Mouse (Mus musculus): ENCODE measurements at regions not wholly inside any gene's neighbourhood (a gene's known extent, or its start where the extent isn't known, plus 50 kb on each side); places are given as distances from the start of the nearest gene placed in this dataset.

DNA sequence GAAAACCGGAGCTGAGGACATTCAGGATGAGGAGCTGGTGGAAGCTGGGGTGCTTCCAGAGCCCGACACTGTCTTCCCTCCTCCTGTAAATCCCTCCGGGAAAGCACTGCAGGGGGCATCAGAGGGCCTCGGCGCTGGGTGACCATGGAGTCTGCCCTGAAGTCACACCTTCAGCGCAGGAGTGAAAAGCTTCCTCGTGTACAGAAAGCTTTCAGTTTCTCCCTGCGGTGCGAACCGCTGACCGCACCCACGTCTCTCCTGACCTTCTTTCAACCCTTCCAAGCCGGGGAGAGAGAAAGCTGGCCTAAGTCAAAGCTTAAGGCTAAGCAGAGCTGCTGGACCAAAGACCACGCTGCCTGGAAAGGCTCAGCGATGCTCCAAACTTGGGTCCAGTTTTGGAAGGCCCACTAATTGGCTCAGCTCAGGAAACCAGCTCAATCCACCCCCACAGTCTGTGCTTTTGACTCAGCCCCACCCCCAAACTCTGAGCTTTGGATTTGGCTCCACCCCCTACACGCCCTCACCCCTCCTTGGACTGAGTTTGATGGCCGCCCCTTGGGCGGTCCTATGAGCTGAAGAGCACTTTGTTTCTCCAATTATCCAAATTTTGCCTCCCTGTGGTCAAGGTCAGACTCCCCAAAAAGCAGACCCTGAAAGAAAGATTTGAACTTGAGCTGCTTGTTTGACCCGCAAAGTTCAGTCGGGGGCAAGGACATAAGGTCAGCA, 97.0 kb upstream of the Rpl38 start:
- Histone ChIP-seq H3K27me3 (0 out of 2 replicates have a peak, but pooled peaks cover 12% of the 10 kb centered on the region), H3K4me2 (replicated peaks) (no peak overlapping the region), H3K9ac (replicated peaks) (no peak overlapping the region), H3K27ac (no peak overlapping the region), H3K4me3 (replicated peaks) (no peak overlapping the region), H3K4me1 (replicated peaks) (peaks cover 22% of the 10 kb centered on the region), H3K36me3 (no peaks in the 10 kb centered on the region), H3K9me3 (peaks cover 23% of the 10 kb centered on the region)
- ATAC-seq = no peak
- 47% methylated on average over 20 of the region's 20 CpGs for WGBS

GRCm38 (mm10) chr11:114570076-114570475, 98.2 kb upstream of the Rpl38 start:
- H3K4me1 ChIP-seq (replicated peaks) = peaks cover 22% of the 10 kb centered on the region
- H3K9ac ChIP-seq (replicated peaks) = no peak overlapping the region
- peaks cover 11% of the 10 kb centered on the region; the same call in 1 of the 2 replicates for H3K9me3 ChIP-seq
- ATAC-seq = no peak
- H3K4me2 ChIP-seq (replicated peaks) = no peak overlapping the region
- WGBS = 86% methylated on average over 5 of the region's 5 CpGs
- 0 out of 2 replicates have a peak, but pooled peaks cover 12% of the 10 kb centered on the region for H3K27me3 ChIP-seq
- no peak overlapping the region for H3K4me3 ChIP-seq (replicated peaks)
- no peaks in the 10 kb centered on the region for H3K36me3 ChIP-seq
- no peak overlapping the region for H3K27ac ChIP-seq

GRCm38 (mm10) chr11:114567814-114568800, 100.2 kb upstream of the Rpl38 start:
- 6% methylated on average over 21 of the region's 21 CpGs for WGBS
- ATAC-seq = no peak
- Histone ChIP-seq H3K27ac (peak overlapping the region; percentile 56), H3K4me2 (replicated peaks) (peak overlapping the region; percentile 35), H3K4me1 (replicated peaks) (peaks cover 22% of the 10 kb centered on the region), H3K9me3 (no peaks in the 10 kb centered on the region), H3K36me3 (no peaks in the 10 kb centered on the region), H3K27me3 (0 out of 2 replicates have a peak, but pooled peaks cover 12% of the 10 kb centered on the region), H3K4me3 (replicated peaks) (no peak overlapping the region), H3K9ac (replicated peaks) (no peak overlapping the region)

DNA sequence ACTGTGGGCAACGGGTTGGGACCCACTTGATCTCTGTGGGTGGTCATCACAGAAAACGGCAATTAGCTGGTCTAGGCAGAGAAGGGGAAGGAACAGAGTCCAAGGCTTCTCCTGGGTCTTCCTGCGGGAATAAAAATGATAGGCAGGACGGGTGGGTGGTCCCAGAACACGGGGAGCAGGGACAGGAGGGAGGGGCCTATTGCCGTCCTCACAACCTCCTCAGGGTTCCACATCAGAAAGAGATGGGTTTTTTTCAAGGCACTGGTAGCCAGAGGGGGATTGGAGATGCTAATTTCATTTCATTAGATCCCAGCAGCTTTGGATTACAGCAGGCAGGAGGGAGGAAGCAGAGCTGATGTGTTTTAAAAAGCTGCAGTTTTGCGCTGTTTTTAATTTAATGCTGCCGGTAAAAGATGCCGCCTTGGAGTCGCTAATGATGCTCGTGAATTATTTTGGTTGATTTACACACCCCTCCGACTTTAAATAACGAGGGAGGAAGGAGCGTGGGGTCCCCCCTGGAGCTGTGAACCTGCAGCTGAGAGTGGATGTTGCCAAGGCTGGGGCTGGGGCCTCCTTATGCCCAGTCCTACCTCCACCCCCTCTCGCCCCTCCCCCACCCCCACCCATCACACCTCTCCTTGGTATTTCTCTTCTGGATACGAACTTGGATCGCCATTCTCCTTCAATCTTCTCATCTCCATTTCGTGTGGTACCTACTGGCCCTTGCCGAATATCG, 101.1 kb upstream of the Rpl38 start:
- H3K9me3 ChIP-seq = no peaks in the 10 kb centered on the region
- H3K4me1 ChIP-seq (replicated peaks) = peaks cover 22% of the 10 kb centered on the region
- peak; percentile 67; the same call in 1 of the 2 replicates for ATAC-seq
- no peak overlapping the region for H3K4me3 ChIP-seq (replicated peaks)
- H3K9ac ChIP-seq (replicated peaks) = no peak overlapping the region
- 0 out of 2 replicates have a peak, but pooled peaks cover 12% of the 10 kb centered on the region for H3K27me3 ChIP-seq
- H3K27ac ChIP-seq = peak overlapping the region; percentile 56; the same call in 1 of the 2 replicates
- 6% methylated on average over 20 of the region's 20 CpGs for WGBS
- H3K4me2 ChIP-seq (replicated peaks) = peak overlapping the region; percentile 35
- no peaks in the 10 kb centered on the region for H3K36me3 ChIP-seq

GRCm38 (mm10) chr11:114564949-114565348, 103.4 kb upstream of the Rpl38 start:
- peaks cover 11% of the 10 kb centered on the region; the same call in 1 of the 2 replicates for H3K27me3 ChIP-seq
- peaks cover 35% of the 10 kb centered on the region for H3K4me1 ChIP-seq (replicated peaks)
- H3K9me3 ChIP-seq = no peaks in the 10 kb centered on the region
- no peak for ATAC-seq
- H3K9ac ChIP-seq (replicated peaks) = no peak overlapping the region
- no peak overlapping the region for H3K27ac ChIP-seq
- H3K4me2 ChIP-seq (replicated peaks) = no peak overlapping the region
- H3K4me3 ChIP-seq (replicated peaks) = no peak overlapping the region
- H3K36me3 ChIP-seq = no peaks in the 10 kb centered on the region
- WGBS = 92% methylated on average over 2 of the region's 2 CpGs

GRCm38 (mm10) chr11:114563172-114563571, 105.2 kb upstream of the Rpl38 start:
- Histone ChIP-seq H3K9ac (replicated peaks) (no peak overlapping the region), H3K27me3 (peaks cover 13% of the 10 kb centered on the region; the same call in 1 of the 2 replicates), H3K4me2 (replicated peaks) (no peak overlapping the region), H3K36me3 (no peaks in the 10 kb centered on the region), H3K4me1 (replicated peaks) (peaks cover 36% of the 10 kb centered on the region), H3K9me3 (no peaks in the 10 kb centered on the region), H3K4me3 (replicated peaks) (no peak overlapping the region), H3K27ac (no peak overlapping the region)
- 76% methylated on average over 9 of the region's 9 CpGs for WGBS
- ATAC-seq = no peak

GRCm38 (mm10) chr11:114554576-114554975, 113.7 kb upstream of the Rpl38 start:
- no peak overlapping the region for H3K27ac ChIP-seq
- H3K4me2 ChIP-seq (replicated peaks) = no peak overlapping the region
- no peaks in the 10 kb centered on the region for H3K9me3 ChIP-seq
- no peak overlapping the region for H3K9ac ChIP-seq (replicated peaks)
- no peak overlapping the region for H3K4me3 ChIP-seq (replicated peaks)
- WGBS = 67% methylated on average over 5 of the region's 5 CpGs
- H3K4me1 ChIP-seq (replicated peaks) = peaks cover 4% of the 10 kb centered on the region; the same call in 1 of the 2 replicates
- H3K27me3 ChIP-seq = no peaks in the 10 kb centered on the region
- H3K36me3 ChIP-seq = no peaks in the 10 kb centered on the region
- no peak for ATAC-seq

DNA sequence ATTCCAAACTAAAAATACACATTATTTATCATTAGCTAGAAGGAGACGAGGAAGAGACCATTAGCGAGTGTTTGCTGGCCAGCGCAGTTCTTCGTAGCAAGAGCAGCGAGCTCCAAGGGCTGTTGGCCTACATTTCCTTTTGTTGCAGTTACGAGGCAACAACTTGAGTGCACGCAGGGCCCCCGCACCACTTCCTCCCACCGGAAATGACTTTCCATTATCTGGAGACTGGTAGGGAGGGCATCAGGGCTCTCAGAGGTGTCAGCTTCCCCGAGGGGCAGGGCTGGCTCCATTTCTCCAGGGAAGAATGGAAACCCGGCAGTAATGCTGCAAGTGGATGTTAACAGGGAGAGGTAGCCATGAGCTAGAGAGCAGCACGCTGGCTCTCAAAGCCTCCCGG, 114.3 kb upstream of the Rpl38 start:
- Histone ChIP-seq H3K27me3 (no peaks in the 10 kb centered on the region), H3K9ac (replicated peaks) (no peak overlapping the region), H3K4me3 (replicated peaks) (no peak overlapping the region), H3K36me3 (no peaks in the 10 kb centered on the region), H3K9me3 (no peaks in the 10 kb centered on the region), H3K4me2 (replicated peaks) (no peak overlapping the region), H3K4me1 (replicated peaks) (no peaks in the 10 kb centered on the region), H3K27ac (no peak overlapping the region)
- no peak for ATAC-seq
- 61% methylated on average over 13 of the region's 13 CpGs for WGBS

GRCm38 (mm10) chr11:114552176-114552575, 116.1 kb upstream of the Rpl38 start:
- ATAC-seq = no peak
- WGBS = 88% methylated on average over 7 of the region's 7 CpGs
- no peaks in the 10 kb centered on the region for H3K36me3 ChIP-seq

DNA sequence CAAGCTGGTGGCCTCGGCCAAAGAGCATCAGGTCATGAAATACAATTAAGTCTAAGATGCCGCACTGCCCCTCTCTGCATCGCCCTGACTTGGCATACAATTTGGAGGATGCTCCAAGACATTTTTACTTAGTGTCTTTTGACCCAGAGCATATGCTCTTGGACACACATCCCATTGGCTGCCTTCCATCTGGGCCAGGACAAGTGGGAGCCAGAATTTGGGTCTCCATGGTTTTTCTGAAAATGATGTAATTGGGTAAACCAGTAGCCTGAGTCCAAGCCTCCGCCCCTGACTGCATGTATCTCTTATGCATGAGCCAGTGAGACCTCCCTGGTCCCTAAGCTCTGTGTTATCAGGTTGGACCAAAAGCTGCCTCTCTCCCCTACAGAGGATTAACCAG, 117.1 kb upstream of the Rpl38 start:
- H3K4me3 ChIP-seq (replicated peaks) = no peak overlapping the region
- no peak for ATAC-seq
- H3K36me3 ChIP-seq = no peaks in the 10 kb centered on the region
- H3K27ac ChIP-seq = no peak overlapping the region
- 84% methylated on average over 4 of the region's 4 CpGs for WGBS
- H3K4me1 ChIP-seq (replicated peaks) = no peaks in the 10 kb centered on the region
- H3K4me2 ChIP-seq (replicated peaks) = no peak overlapping the region
- H3K9me3 ChIP-seq = no peaks in the 10 kb centered on the region
- H3K27me3 ChIP-seq = no peaks in the 10 kb centered on the region
- H3K9ac ChIP-seq (replicated peaks) = no peak overlapping the region

More at GRCm38 (mm10) chr11:114552176-114552575, 116.1 kb upstream of the Rpl38 start:
- no peak overlapping the region for H3K4me2 ChIP-seq (replicated peaks)
- no peaks in the 10 kb centered on the region for H3K27me3 ChIP-seq
- no peak overlapping the region for H3K27ac ChIP-seq
- no peaks in the 10 kb centered on the region for H3K9me3 ChIP-seq
- no peak overlapping the region for H3K9ac ChIP-seq (replicated peaks)
- H3K4me3 ChIP-seq (replicated peaks) = no peak overlapping the region
- H3K4me1 ChIP-seq (replicated peaks) = no peaks in the 10 kb centered on the region

DNA sequence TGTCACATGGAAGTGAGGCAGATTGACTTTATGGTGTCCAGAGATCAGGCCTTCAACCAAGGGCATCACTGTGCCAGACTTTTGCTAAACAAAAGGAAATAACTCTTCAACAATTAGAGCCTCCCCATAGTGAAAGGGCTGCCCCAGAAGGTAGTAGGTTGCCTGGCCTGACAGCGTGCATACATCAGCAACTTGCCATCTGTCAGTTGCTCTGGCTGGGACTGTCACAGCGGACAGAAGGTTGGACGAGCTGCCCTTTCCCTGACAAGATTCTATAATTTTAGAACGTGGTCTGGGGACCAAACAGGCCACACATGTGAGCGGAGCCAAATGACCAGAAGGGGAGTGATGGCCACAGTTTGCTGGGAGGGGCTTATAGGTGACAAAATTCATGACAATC, 119.7 kb upstream of the Rpl38 start:
- H3K9ac ChIP-seq (replicated peaks) = no peak overlapping the region
- H3K27me3 ChIP-seq = no peaks in the 10 kb centered on the region
- H3K9me3 ChIP-seq = no peaks in the 10 kb centered on the region
- H3K4me1 ChIP-seq (replicated peaks) = peaks cover 13% of the 10 kb centered on the region; the same call in 1 of the 2 replicates
- no peaks in the 10 kb centered on the region for H3K36me3 ChIP-seq
- no peak overlapping the region for H3K4me2 ChIP-seq (replicated peaks)
- H3K27ac ChIP-seq = no peak overlapping the region
- no peak overlapping the region for H3K4me3 ChIP-seq (replicated peaks)
- 64% methylated on average over 5 of the region's 5 CpGs for WGBS
- ATAC-seq = no peak
